Mouse (Mus musculus) megakaryocyte, adult 5-6 weeks (primary cell): ENCODE data around the gene Hebp2. TPM values are rescaled to one million over a fixed set of nuclear protein-coding genes. Genes with fewer than 3 reads are reported as not detected.

Source experiments
- ATAC-seq: 2 replicates; pipeline ENCODE4 v1.8.0; 2016; ENCODE audit warnings: mild to moderate bottlenecking, inconsistent platforms; ENCODE audit not compliant: poor library complexity, severe bottlenecking
- total RNA-seq, 2 experiments: library from RNA; stranded (forward) in 1 of 2; stranded (reverse) in 1 of 2; fragments of 153-499, 151-499 nt in 1 of 2; fragments of 221-1000, 200-1000 nt in 1 of 2; gene quantifications; 2 replicates each; pipeline versions ENCODE4 v1.2.3 to v1.2.4; 2015 to 2017

Hebp2 gene
- total RNA-seq, 2 experiments from 2014 or later: 0.09 TPM; not detected in 1

DNA sequence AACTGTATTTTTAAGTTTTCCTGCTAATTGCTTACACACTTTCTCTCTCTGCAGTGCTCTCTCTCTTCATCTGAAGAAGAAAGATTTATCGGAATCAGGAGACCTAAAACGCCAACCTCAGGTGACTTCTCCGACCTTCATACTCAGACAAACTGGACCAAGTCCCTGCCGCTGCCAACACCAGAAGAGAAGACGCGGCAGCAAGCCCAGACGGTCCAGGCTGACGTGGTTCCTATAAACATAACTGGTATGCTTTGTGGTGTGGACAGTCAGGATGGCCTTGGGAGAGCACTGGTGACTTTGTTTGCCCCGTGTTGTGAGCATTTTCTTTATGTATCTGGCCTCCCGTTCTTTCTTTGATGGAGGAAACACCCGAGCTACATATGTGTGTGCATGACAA lies 34.4 kb downstream of the Hebp2 start:
- ATAC-seq: no peak

DNA sequence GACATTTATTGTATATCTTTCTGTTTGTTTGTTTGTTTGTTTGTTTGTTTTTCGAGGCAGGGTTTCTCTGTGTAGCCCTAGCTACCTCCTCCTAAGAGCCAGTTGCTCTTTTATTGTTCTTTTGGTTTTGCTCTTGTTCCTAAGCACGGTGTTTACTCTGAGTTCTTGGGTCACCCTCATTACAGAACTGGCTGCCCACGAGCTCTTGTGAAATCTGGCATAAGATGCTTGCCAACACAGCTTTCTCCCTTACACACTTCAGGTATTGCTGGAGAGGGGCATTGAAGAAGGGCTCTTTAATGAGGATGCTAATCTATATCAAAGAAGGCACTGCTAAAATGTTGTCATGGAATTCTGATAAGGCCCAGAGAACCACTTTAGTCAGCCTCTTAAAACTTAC lies 35.2 kb downstream of the Hebp2 start:
- ATAC-seq: no peak

DNA sequence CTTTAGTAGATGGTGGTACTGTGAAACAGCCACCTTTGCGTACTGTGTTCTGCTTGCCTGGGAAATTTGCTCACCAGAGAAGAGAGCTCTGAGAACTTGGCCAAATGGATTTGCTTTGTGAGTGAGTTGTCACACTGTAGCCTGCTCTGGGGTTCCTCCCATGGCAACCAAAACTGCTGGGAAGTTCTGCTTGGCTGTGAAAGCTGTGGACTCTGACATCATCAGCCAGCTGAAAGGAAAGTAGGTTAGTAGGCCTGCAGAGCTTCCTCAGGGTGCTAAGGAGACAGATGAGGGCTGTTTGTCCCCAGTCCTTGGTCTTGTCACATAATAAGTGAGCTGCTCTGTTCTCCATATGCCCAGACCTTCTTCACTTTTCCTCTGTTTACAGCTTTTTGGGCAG lies 37.3 kb downstream of the Hebp2 start:
- ATAC-seq: no peak

GRCm38 (mm10) chr10:18507869-18508473 lies 37.9 kb downstream of the Hebp2 start:
- no peak for ATAC-seq

DNA sequence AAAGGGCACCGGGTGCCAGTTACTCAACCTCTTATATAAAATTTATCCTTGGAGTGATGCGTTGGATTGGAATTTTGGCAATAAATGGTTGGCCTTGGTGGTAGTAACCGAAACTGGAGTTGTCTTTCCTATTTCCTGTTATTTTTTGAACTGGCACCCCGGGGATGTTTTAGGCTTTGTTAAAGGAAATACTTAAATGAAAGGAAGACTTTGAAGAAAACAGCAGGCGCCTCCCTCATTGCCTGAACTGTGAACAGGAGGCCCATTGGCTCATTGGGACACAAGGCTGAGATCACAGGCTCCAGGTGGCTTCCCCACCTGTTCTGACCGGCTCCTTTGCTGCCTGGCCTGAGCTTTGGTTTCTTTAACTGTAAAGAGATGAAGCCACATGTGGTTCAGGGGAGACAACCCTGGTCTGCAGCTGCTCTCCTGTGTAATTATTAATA lies 39.4 kb downstream of the Hebp2 start:
- ATAC-seq: no peak

DNA sequence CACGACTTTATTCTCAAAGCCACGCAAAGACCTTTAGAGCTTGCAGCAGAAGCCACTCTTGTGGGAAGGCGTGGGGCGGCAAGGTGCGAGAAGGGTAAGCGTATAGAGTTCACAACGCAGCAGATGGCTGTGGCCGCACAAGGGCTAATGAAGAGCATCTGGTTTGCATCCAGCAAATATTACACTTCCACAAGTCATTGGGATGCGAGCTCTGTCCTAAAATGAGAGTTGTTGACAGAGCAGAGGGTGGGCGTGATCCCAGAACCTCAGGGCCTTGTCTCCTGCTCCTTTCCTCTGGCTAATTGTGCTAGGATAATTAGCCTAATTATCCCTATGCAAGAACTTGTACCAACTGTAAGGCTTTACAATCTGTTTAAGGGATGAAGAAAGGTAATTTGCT lies 40.2 kb downstream of the Hebp2 start:
- ATAC-seq: no peak

- no peak for ATAC-seq
Measured at GRCm38 (mm10) chr10:18501997-18502396, 43.9 kb downstream of the Hebp2 start.

DNA sequence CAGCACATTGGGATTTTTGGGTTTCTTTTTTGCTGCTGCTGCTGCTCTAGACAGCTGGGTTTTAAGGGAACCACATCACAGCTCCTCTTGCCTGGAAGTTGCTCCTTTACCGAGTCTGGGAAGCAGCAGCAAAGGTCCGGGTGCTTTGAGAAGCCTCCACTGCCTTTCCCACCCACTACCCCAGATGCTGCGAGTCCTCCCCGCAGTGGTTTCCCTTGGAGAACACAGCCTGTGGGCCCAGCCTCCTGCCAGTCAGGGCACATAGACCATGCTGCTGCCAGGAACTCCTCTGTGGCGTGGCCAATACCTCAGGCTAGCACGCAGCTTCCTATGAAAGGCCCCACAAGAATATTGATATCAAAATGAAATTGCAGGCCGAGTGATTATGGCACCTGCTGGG lies 48.8 kb downstream of the Hebp2 start:
- ATAC-seq: no peak

DNA sequence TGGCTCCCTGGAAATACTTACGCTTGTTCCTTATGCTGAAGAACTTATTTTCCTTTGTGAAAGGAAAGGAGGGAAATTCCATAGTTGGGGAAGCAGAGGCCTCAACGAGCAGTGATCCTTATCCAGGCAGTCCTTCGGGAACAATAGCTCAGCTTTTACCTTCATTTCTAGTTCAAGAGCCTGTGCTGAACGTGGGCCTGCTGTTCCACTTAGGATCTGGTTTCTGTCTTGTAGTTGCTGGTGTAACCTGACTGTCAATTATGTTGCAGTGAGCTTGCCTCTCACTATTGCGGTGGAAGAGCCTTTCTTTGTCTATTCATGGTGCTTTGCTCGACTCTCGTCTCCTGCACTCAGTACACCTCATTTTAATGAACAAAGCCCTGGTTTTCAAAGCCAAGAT lies 51.6 kb downstream of the Hebp2 start:
- no peak for ATAC-seq

- ATAC-seq: no peak
Measured at GRCm38 (mm10) chr10:18493010-18493894, 52.6 kb downstream of the Hebp2 start.

DNA sequence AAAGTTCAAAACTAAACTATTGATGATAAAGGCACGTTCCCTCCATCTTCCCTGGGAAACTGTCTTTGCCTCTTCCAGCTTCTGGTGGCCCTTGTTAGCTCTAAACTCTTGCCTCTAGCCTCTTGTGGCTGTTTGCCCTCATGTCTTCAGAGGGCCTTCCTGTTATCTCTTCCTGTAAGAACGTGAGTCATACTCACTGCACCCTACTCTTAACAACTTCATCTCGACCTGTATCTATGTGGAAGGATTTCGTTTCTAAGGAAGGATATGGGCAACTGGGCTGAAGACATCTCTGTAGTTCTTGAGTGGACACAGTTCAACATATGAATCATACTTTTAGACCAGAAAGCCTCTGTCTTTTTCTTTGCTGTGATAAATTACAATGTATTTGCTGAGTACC lies 53.9 kb downstream of the Hebp2 start:
- no peak for ATAC-seq

GRCm38 (mm10) chr10:18489936-18490335 lies 55.9 kb downstream of the Hebp2 start:
- no peak for ATAC-seq

Other genes starting within 250 kb of the Hebp2 start
- 0.27 and 1.1 TPM in 2 replicates for gene Nhsl1, start 227.1 kb downstream of the Hebp2 start, total RNA-seq (2015)
- gene Nhsl1, start 227.1 kb downstream of the Hebp2 start, total RNA-seq (2017): 0.04 and 0.20 TPM in 2 replicates
- gene Arfgef3, start 197.9 kb upstream of the Hebp2 start, total RNA-seq (2015): 0.11 and 0.14 TPM in 2 replicates
- 0.22 and 0.28 TPM in 2 replicates for gene Arfgef3, start 197.9 kb upstream of the Hebp2 start, total RNA-seq (2017)
- not detected in 2 replicates for gene Gm4922, start 240.7 kb upstream of the Hebp2 start, total RNA-seq (2015)
- not detected in 2 replicates for gene Gm4922, start 240.7 kb upstream of the Hebp2 start, total RNA-seq (2017)